Mouse (Mus musculus) liver, embryonic 15.5 days (tissue): Measurements from ENCODE around the gene Qpct. TPM values are rescaled to one million over a fixed set of nuclear protein-coding genes. Genes with fewer than 3 reads are reported as not detected.

Experiments used
- ATAC-seq: fragments of 200-750 bp; cut with Nextera tagmentation; 2 replicates; pipeline ENCODE4 v1.8.0; 2017; ENCODE audit warnings: moderate number of reproducible peaks, mild to moderate bottlenecking, moderate library complexity; ENCODE audit not compliant: insufficient read depth
- H3K27ac ChIP-seq: fragments of 300-500 bp; sonication (generic); replicated peaks from 2 replicates; pipeline ENCODE4 v1.5.1; 2015; ENCODE audit warnings: mild to moderate bottlenecking, inconsistent platforms
- H3K27me3 ChIP-seq: fragments of 300-500 bp; sonication (generic); 2 replicates; pipeline ENCODE4 v1.6.1; 2015; ENCODE audit warnings: mild to moderate bottlenecking, inconsistent platforms
- H3K36me3 ChIP-seq: fragments of 300-500 bp; sonication (generic); replicated peaks from 2 replicates; pipeline ENCODE4 v1.6.1; 2015; ENCODE audit warnings: moderate library complexity, mild to moderate bottlenecking, inconsistent platforms
- H3K4me1 ChIP-seq: fragments of 300-500 bp; sonication (generic); replicated peaks from 2 replicates; pipeline ENCODE4 v1.6.1; 2015; ENCODE audit warnings: inconsistent platforms
- H3K4me2 ChIP-seq: fragments of 300-500 bp; sonication (generic); 2 replicates; pipeline ENCODE4 v1.6.1; 2015; ENCODE audit warnings: moderate library complexity, mild to moderate bottlenecking, inconsistent platforms
- H3K4me3 ChIP-seq: fragments of 300-500 bp; sonication (generic); replicated peaks from 2 replicates; pipeline ENCODE4 v1.5.1; 2015; ENCODE audit warnings: mild to moderate bottlenecking, inconsistent platforms
- H3K9ac ChIP-seq: fragments of 300-500 bp; sonication (generic); 2 replicates; pipeline ENCODE4 v1.6.1; 2015; ENCODE audit warnings: moderate library complexity, mild to moderate bottlenecking, inconsistent platforms
- H3K9me3 ChIP-seq: fragments of 300-500 bp; sonication (generic); replicated peaks from 2 replicates; pipeline ENCODE4 v1.6.1; 2016; ENCODE audit warnings: inconsistent platforms
- WGBS: fragments of 180-500 bp; shearing (Covaris S2); methylation state at CpG from one replicate; pipeline ENCODE4 v1.1.7; 2015; ENCODE audit warnings: mixed read lengths; ENCODE audit not compliant: insufficient replicate concordance; 5-methylcytosine and 5-hydroxymethylcytosine counted together
- polyA plus RNA-seq: library from polyadenylated mRNA; unstranded; fragments of >200 nt; fragmentation: Nextera tagmentation; extraction: Ambion mirVana; gene quantifications from 2 replicates; pipeline ENCODE4 v1.2.1, GENCODE M21; 2015

Qpct gene
- polyA plus RNA-seq, 1 experiment from 2014 or later = 22.7 TPM

- no peak overlapping the region for H3K9ac ChIP-seq
- H3K36me3 ChIP-seq = no peaks in the 10 kb centered on the region
- H3K4me3 ChIP-seq = no peak overlapping the region
- H3K27ac ChIP-seq = no peak overlapping the region
- H3K4me2 ChIP-seq = no peak overlapping the region
- 72% methylated on average over 11 of the region's 11 CpGs for WGBS
- H3K4me1 ChIP-seq = no peaks in the 10 kb centered on the region
- ATAC-seq = no peak
- no peaks in the 10 kb centered on the region for H3K9me3 ChIP-seq
- H3K27me3 ChIP-seq = no peaks in the 10 kb centered on the region
These were observed 20.2 kb downstream of the Qpct start for GRCm38 (mm10) chr17:79071951-79072350.

- H3K9ac ChIP-seq = no peak overlapping the region
- ATAC-seq = no peak
- H3K27ac ChIP-seq = no peak overlapping the region
- 59% methylated on average over 8 of the region's 8 CpGs for WGBS
- H3K9me3 ChIP-seq = no peaks in the 10 kb centered on the region
- no peaks in the 10 kb centered on the region for H3K4me1 ChIP-seq
- no peak overlapping the region for H3K4me3 ChIP-seq
- no peak overlapping the region for H3K4me2 ChIP-seq
- no peaks in the 10 kb centered on the region for H3K27me3 ChIP-seq
- H3K36me3 ChIP-seq = no peaks in the 10 kb centered on the region
These were observed 25.5 kb downstream of the Qpct start for GRCm38 (mm10) chr17:79076974-79077847.

DNA sequence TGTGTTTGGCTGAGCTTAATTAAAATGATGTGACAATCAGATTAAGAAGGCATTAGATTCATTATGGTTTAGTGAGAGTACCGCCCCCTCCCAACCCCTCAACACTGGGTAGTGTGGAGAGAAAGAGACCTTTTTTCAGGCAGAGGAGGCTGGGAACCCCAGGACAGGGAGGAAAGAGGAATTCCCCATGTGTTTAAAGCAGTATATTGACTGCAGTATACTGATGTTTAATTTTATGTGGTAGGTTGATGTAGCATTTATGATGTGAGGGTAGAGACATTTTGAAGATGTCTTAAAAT lies 26.1 kb downstream of the Qpct start:
- H3K9me3 ChIP-seq = no peaks in the 10 kb centered on the region
- no peak overlapping the region for H3K27ac ChIP-seq
- no peak overlapping the region for H3K4me3 ChIP-seq
- H3K4me1 ChIP-seq = no peaks in the 10 kb centered on the region
- no peak overlapping the region for H3K4me2 ChIP-seq
- no peaks in the 10 kb centered on the region for H3K27me3 ChIP-seq
- 47% methylated on average over 1 of the region's 1 CpGs for WGBS
- ATAC-seq = no peak
- H3K9ac ChIP-seq = no peak overlapping the region
- H3K36me3 ChIP-seq = no peaks in the 10 kb centered on the region

- no peak overlapping the region for H3K27ac ChIP-seq
- no peak for ATAC-seq
- H3K4me3 ChIP-seq = no peak overlapping the region
- no peaks in the 10 kb centered on the region for H3K36me3 ChIP-seq
- H3K4me2 ChIP-seq = no peak overlapping the region
- H3K9ac ChIP-seq = no peak overlapping the region
- H3K4me1 ChIP-seq = no peaks in the 10 kb centered on the region
- H3K9me3 ChIP-seq = no peaks in the 10 kb centered on the region
- WGBS = 63% methylated on average over 8 of the region's 8 CpGs
- H3K27me3 ChIP-seq = no peaks in the 10 kb centered on the region
These were observed 26.5 kb downstream of the Qpct start for GRCm38 (mm10) chr17:79078248-79078647.

- WGBS = 23% methylated on average over 1 of the region's 1 CpGs
- H3K4me3 ChIP-seq = no peak overlapping the region
- no peaks in the 10 kb centered on the region for H3K27me3 ChIP-seq
- no peak for ATAC-seq
- no peaks in the 10 kb centered on the region for H3K9me3 ChIP-seq
- H3K4me2 ChIP-seq = no peak overlapping the region
- H3K36me3 ChIP-seq = no peaks in the 10 kb centered on the region
- H3K4me1 ChIP-seq = no peaks in the 10 kb centered on the region
- no peak overlapping the region for H3K27ac ChIP-seq
- H3K9ac ChIP-seq = no peak overlapping the region
These were observed 40.0 kb downstream of the Qpct start for GRCm38 (mm10) chr17:79091710-79092109.

DNA sequence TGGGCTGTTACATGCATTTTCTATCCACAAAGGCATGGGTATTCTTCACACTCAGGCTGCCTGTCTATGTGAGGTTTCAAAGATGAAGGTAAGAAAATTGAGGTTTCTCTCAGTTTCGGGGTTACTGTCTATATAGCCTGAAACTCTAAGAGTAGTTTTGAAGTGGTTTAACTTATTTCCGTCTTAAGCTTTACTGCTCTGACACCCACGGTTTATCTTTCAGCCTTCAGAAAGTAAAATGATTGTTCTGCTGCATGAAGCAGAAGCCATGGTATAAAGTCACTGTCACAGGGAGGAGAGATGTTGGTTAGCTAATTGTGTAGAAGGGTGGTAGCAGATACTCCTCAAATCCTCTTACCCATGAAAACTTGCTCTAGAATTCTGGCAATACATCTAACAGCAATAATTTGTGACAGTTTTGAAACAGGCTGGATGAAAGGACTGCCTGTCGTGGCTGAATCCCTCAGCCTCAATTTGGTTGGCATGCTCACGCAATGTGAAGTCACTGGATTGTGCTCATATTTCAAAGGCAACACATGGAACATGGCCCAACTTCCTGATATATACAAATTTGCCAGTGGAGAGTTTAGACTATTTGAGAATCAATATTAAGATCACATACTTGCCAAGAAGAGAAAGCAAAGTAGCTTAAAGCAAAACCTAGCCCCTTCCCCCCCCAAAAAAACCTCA lies 41.7 kb downstream of the Qpct start:
- Histone ChIP-seq H3K4me2 (no peak overlapping the region), H3K9ac (no peak overlapping the region), H3K36me3 (no peaks in the 10 kb centered on the region), H3K27me3 (no peaks in the 10 kb centered on the region), H3K27ac (no peak overlapping the region), H3K4me3 (no peak overlapping the region), H3K9me3 (no peaks in the 10 kb centered on the region), H3K4me1 (no peaks in the 10 kb centered on the region)
- 54% methylated on average over 5 of the region's 5 CpGs for WGBS
- ATAC-seq = no peak

DNA sequence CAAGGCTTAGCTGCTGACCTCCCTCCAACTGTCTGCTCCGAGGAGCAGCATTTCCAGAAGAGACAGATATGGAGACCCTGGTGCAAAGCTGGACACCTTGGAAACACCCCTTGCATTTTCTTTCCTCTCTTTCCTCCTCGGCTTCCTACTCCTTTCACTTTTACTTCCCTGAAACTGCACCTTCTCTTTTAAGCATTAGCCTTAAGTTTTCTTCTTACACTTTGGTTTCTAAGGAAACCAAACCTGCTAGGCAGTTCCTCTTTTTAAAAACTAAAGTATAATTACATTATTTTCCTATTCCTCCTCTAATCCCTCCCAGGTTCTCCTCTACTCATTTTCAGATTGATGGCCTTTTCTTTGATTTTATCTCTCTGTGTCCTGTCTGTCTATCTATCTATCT lies 43.9 kb downstream of the Qpct start:
- Histone ChIP-seq H3K4me2 (no peak overlapping the region), H3K36me3 (no peaks in the 10 kb centered on the region), H3K4me3 (no peak overlapping the region), H3K9me3 (no peaks in the 10 kb centered on the region), H3K4me1 (no peaks in the 10 kb centered on the region), H3K27me3 (no peaks in the 10 kb centered on the region), H3K27ac (no peak overlapping the region), H3K9ac (no peak overlapping the region)
- 24% methylated on average over 2 of the region's 2 CpGs for WGBS
- ATAC-seq = no peak

DNA sequence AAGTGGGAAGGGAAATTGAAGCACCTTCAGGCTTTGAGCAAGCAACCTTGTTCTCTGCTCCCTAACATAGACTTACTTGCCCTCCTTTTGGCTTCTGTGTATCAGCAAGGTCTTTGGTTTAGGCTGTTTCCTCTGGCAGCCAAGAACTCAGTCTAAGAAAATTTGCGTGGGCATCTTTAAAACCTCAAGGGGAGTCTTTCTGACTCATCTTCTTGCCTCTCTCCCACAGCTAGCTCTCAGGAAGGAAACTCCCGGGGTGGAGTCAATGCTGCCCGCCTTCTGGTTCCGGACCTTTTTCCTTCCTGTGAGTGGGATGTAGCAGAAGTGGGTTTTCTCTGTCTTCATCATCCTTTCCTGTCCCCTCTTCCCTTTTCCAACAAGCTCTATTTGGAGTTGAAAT lies 48.2 kb downstream of the Qpct start:
- no peaks in the 10 kb centered on the region for H3K27me3 ChIP-seq
- H3K4me2 ChIP-seq = no peak overlapping the region
- 23% methylated on average over 4 of the region's 4 CpGs for WGBS
- no peak overlapping the region for H3K4me3 ChIP-seq
- no peaks in the 10 kb centered on the region for H3K36me3 ChIP-seq
- no peaks in the 10 kb centered on the region for H3K9me3 ChIP-seq
- H3K27ac ChIP-seq = no peak overlapping the region
- no peak overlapping the region for H3K9ac ChIP-seq
- ATAC-seq = no peak
- no peaks in the 10 kb centered on the region for H3K4me1 ChIP-seq

DNA sequence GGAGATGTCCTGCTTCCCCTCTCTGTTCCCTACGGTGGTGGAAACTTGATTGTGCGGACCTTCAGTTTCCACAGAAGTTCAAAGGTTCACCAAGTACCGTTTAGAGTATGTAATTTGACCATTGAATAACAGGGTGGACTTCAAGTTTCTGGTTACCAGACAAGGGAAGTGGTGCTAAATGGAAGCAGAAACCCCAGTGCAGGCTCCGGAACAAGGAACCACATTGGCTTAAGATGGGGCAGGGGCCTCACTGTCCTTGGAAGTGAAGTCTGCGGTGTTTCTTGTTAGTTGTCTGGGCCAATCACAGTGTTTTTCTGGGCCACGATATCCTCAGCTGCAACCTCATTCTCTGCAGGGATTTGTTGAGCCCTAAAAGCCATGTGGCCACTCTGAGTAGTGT lies 56.5 kb downstream of the Qpct start:
- ATAC-seq = no peak
- Histone ChIP-seq H3K4me1 (no peaks in the 10 kb centered on the region), H3K27ac (no peak overlapping the region), H3K9ac (no peak overlapping the region), H3K27me3 (no peaks in the 10 kb centered on the region), H3K9me3 (no peaks in the 10 kb centered on the region), H3K36me3 (no peaks in the 10 kb centered on the region), H3K4me3 (no peak overlapping the region), H3K4me2 (no peak overlapping the region)
- 56% methylated on average over 6 of the region's 6 CpGs for WGBS

DNA sequence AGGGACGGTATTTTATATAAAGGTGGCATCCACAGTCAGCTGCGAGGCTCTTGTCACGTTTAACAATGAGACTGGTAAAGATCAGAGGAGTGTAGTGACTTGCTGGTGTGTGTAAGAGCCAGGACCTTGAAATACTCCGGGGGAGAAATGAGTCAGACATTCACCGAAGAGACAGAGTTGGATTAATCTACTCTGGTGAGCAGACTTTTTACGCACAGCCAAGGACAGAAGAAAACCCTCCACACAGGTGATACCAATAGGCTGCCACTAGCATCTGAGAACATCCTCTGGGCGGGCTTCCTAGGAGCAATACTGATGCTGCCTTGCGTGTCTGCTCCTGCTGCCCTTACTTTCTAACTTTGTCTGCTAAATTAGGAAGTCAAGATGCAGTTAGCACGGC lies 57.9 kb downstream of the Qpct start:
- no peak for ATAC-seq
- Histone ChIP-seq H3K27me3 (no peaks in the 10 kb centered on the region), H3K9ac (no peak overlapping the region), H3K9me3 (no peaks in the 10 kb centered on the region), H3K27ac (no peak overlapping the region), H3K36me3 (no peaks in the 10 kb centered on the region), H3K4me1 (no peaks in the 10 kb centered on the region), H3K4me2 (no peak overlapping the region), H3K4me3 (no peak overlapping the region)
- WGBS = 60% methylated on average over 9 of the region's 9 CpGs

GRCm38 (mm10) chr17:79110936-79111348 lies 59.2 kb downstream of the Qpct start:
- Histone ChIP-seq H3K9me3 (no peaks in the 10 kb centered on the region), H3K4me3 (no peak overlapping the region), H3K4me2 (no peak overlapping the region), H3K27me3 (no peaks in the 10 kb centered on the region), H3K9ac (no peak overlapping the region), H3K36me3 (no peaks in the 10 kb centered on the region), H3K27ac (no peak overlapping the region), H3K4me1 (no peaks in the 10 kb centered on the region)
- WGBS = 22% methylated on average over 5 of the region's 5 CpGs
- no peak for ATAC-seq
